Mouse (Mus musculus): ENCODE measurements around the gene Agmat. TPM values are rescaled to one million over a fixed set of nuclear protein-coding genes. Genes with fewer than 3 reads are reported as not detected.
"Not testable (repeated sequence)": the region's sequence is repeated elsewhere in the genome, so short reads cannot be mapped to it uniquely, and the experiment has no call there.

Agmat gene
- polyA plus RNA-seq, 1 experiment, result 2.2 TPM

DNA sequence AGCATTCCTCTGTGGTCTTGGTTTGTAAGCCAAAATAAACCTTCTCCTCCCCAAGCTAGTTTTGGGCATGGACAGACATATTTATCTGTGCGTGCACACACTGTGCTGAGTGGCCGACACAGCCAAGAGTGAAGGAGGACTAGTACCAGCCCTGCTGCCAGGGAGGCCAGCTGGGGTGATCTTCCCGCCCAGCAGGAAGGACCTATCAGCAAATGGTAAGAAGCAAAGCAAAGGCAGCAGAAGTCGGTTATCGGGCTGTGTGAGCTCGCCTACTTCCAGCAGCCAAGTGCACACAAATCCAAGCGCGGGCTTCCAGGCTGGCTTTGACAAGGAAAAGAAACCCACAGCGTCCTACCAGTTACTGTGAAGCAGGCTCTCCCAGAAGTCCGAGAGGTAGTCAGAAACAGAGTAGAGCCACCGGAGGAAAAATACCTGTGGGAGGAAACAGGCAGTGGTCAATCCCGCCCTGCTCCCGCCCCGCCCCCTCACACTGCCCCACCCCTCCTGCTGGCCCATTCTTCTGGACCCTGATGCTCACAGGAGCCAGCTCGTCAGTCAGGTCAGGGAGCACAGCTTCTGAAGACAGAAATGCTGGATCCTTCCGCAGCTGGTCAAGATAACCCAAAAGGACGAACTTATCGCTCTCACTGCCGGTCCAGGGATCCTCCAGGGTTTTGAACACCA, 21.0 kb downstream of the Agmat start:
- no peak for TF ChIP-seq CTCF (IDR thresholded peaks at IDR 0.05; ENCODE audit: extremely low read depth, insufficient read depth, low read length)
- TF ChIP-seq POLR2A (IDR thresholded peaks at IDR 0.05; ENCODE audit: extremely low read depth, insufficient read depth, low read length), result no peak
- Histone ChIP-seq H3K4me3 (ENCODE audit: insufficient read depth, low read length) (no peak overlapping the region), H3K4me1 (ENCODE audit: control insufficient read depth, insufficient read depth, low read length) (peaks cover 3% of the 10 kb centered on the region; the same call in 1 of the 2 replicates), H3K27ac (ENCODE audit: insufficient read depth, low read length) (no peak overlapping the region)

DNA sequence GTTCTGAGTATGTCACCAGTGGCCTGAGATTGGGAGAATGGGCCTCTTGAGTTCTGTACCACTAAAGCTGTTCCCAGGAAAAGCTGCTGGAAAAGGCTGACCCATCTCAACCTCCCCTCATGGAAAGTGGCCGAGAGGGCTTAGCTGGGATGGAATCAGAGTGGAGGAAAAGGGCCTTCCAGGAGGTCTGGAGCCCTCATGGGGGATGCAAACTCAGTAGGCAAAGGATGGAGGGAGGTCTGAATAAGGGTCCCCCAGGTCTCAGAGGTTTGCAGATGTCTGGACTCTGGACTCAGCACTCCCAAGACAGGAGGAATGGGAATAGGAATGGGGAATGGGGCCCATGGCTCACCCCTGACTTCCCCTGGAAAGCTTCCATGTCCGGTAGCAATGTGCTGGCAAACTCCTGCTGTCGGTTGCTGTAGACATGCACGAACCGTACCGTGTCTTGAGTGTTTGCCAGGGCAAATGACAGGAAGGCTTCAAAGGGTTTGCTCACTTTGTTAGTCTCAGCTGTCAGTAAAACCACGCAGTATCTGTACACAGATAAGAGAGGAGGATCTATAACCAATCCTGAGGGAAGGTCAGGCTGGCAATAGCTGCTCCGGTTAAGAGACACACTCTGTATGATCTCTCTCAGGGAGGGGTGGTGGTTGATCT, 23.2 kb downstream of the Agmat start:
- H3K27ac ChIP-seq (ENCODE audit: insufficient read depth, low read length), result no peak overlapping the region
- H3K4me3 ChIP-seq (ENCODE audit: insufficient read depth, low read length), result no peak overlapping the region
- peaks cover 3% of the 10 kb centered on the region; the same call in 1 of the 2 replicates for H3K4me1 ChIP-seq (ENCODE audit: control insufficient read depth, insufficient read depth, low read length)
- TF ChIP-seq POLR2A (IDR thresholded peaks at IDR 0.05; ENCODE audit: extremely low read depth, insufficient read depth, low read length) (no peak), CTCF (IDR thresholded peaks at IDR 0.05; ENCODE audit: extremely low read depth, insufficient read depth, low read length) (no peak)

DNA sequence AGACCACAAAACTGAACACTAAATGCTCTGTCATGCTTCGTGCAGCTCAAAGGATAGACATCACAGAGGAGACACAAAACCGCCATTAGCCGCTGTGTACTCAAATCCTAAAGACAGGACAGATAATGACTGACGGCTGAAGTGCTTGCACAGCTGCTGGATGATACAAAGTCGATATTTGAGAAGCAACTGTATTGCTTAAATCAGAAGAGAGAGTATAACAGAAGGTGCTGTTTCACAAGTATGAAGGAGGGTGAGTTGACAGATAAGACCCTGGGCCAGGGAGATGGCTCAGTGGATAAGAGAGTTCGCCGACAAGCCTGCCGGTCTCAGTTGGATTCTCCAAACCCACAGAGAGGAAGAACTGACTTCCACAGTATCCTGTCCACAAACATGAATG, 25.4 kb downstream of the Agmat start:
- TF ChIP-seq POLR2A (IDR thresholded peaks at IDR 0.05; ENCODE audit: extremely low read depth, insufficient read depth, low read length) (no peak), CTCF (IDR thresholded peaks at IDR 0.05; ENCODE audit: extremely low read depth, insufficient read depth, low read length) (no peak)
- no peak overlapping the region for H3K27ac ChIP-seq (ENCODE audit: insufficient read depth, low read length)
- no peak overlapping the region for H3K4me3 ChIP-seq (ENCODE audit: insufficient read depth, low read length)

GRCm38 (mm10) chr4:141773019-141773418, 26.5 kb downstream of the Agmat start:
- not testable (repeated sequence) for H3K4me1 ChIP-seq (ENCODE audit: control insufficient read depth, insufficient read depth, low read length); H3K27ac ChIP-seq (ENCODE audit: insufficient read depth, low read length); H3K4me3 ChIP-seq (ENCODE audit: insufficient read depth, low read length)

More for the DNA sequence above, 25.4 kb downstream of the Agmat start:
- H3K4me1 ChIP-seq (ENCODE audit: control insufficient read depth, insufficient read depth, low read length), result 0 out of 2 replicates have a peak, but pooled peaks cover 2% of the 10 kb centered on the region

- Histone ChIP-seq H3K4me1 (ENCODE audit: control insufficient read depth, insufficient read depth, low read length) (peaks cover 8% of the 10 kb centered on the region), H3K27ac (ENCODE audit: insufficient read depth, low read length) (peak overlapping the region; percentile 68; the same call in 1 of the 2 replicates), H3K4me3 (ENCODE audit: insufficient read depth, low read length) (no peak overlapping the region)
- TF ChIP-seq POLR2A (IDR thresholded peaks at IDR 0.05; ENCODE audit: extremely low read depth, insufficient read depth, low read length) (no peak), CTCF (IDR thresholded peaks at IDR 0.05; ENCODE audit: extremely low read depth, insufficient read depth, low read length) (no peak)
These were observed 33.4 kb downstream of the Agmat start for GRCm38 (mm10) chr4:141779828-141780227.

- no peak overlapping the region for H3K27ac ChIP-seq (ENCODE audit: insufficient read depth, low read length)
- H3K4me1 ChIP-seq (ENCODE audit: control insufficient read depth, insufficient read depth, low read length), result peaks cover 11% of the 10 kb centered on the region
- no peak overlapping the region for H3K4me3 ChIP-seq (ENCODE audit: insufficient read depth, low read length)
- no peak for TF ChIP-seq CTCF (IDR thresholded peaks at IDR 0.05; ENCODE audit: extremely low read depth, insufficient read depth, low read length)
- no peak for TF ChIP-seq POLR2A (IDR thresholded peaks at IDR 0.05; ENCODE audit: extremely low read depth, insufficient read depth, low read length)
These were observed 34.9 kb downstream of the Agmat start for GRCm38 (mm10) chr4:141781201-141781985.

DNA sequence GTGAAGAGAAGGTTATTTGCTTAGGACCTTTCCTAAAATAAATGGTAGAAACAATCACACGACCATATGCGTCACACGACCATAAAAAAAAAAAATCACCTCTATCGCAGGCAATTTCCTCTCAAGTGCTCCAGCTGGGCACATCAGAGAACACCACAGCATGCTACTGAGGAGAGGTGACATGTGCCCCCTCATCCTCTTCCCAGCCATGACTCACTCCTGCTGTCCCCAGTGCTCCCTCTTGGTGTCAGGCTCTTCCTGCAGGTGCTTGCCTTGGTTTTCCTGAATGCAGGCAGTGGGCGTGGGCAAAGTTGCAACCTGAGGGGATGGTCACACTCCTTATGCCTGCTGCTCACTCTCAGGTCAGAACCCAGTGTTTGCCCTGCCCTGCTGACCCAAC, 38.4 kb downstream of the Agmat start:
- Histone ChIP-seq H3K4me3 (ENCODE audit: insufficient read depth, low read length) (no peak overlapping the region), H3K27ac (ENCODE audit: insufficient read depth, low read length) (no peak overlapping the region)

GRCm38 (mm10) chr4:141786141-141786540, 39.7 kb downstream of the Agmat start:
- no peak overlapping the region for H3K4me3 ChIP-seq (ENCODE audit: insufficient read depth, low read length)
- peaks cover 6% of the 10 kb centered on the region for H3K4me1 ChIP-seq (ENCODE audit: control insufficient read depth, insufficient read depth, low read length)
- no peak overlapping the region for H3K27ac ChIP-seq (ENCODE audit: insufficient read depth, low read length)
- no peak for TF ChIP-seq POLR2A (IDR thresholded peaks at IDR 0.05; ENCODE audit: extremely low read depth, insufficient read depth, low read length)
- TF ChIP-seq CTCF (IDR thresholded peaks at IDR 0.05; ENCODE audit: extremely low read depth, insufficient read depth, low read length), result no peak

More for the DNA sequence above, 38.4 kb downstream of the Agmat start:
- no peak; the same call in 1 of the 2 replicates for TF ChIP-seq CTCF (IDR thresholded peaks at IDR 0.05; ENCODE audit: extremely low read depth, insufficient read depth, low read length)
- TF ChIP-seq POLR2A (IDR thresholded peaks at IDR 0.05; ENCODE audit: extremely low read depth, insufficient read depth, low read length), result no peak
- H3K4me1 ChIP-seq (ENCODE audit: control insufficient read depth, insufficient read depth, low read length), result peaks cover 8% of the 10 kb centered on the region

- H3K4me3 ChIP-seq (ENCODE audit: insufficient read depth, low read length), result no peak overlapping the region
These were observed 40.6 kb downstream of the Agmat start for GRCm38 (mm10) chr4:141787046-141787445.

More at GRCm38 (mm10) chr4:141787046-141787445, 40.6 kb downstream of the Agmat start:
- H3K27ac ChIP-seq (ENCODE audit: insufficient read depth, low read length), result no peak overlapping the region
- peaks cover 4% of the 10 kb centered on the region for H3K4me1 ChIP-seq (ENCODE audit: control insufficient read depth, insufficient read depth, low read length)
- TF ChIP-seq POLR2A (IDR thresholded peaks at IDR 0.05; ENCODE audit: extremely low read depth, insufficient read depth, low read length), result no peak
- TF ChIP-seq CTCF (IDR thresholded peaks at IDR 0.05; ENCODE audit: extremely low read depth, insufficient read depth, low read length), result no peak
